Mouse (Mus musculus) thymus, postnatal 10 days (tissue): ENCODE data around the gene Rab14.

Experiments
- DNase-seq, 2 experiments: peaks; one replicate each; pipeline ENCODE4 v3.0.0; 2021; ENCODE audit warnings: low spot score in 2 of 2

Gene Rab14

GRCm38 (mm10) chr2:35200898-35201668, at the start of gene Rab14:
Gene Rab14 (minus strand): TSS chr2:35201120.
- peak; percentile 100 for DNase-seq

- no peak for DNase-seq
Observed at GRCm38 (mm10) chr2:35247763-35248162, 46.8 kb upstream of the Rab14 start.

- DNase-seq, result no peak
Observed at GRCm38 (mm10) chr2:35244241-35244640, 43.3 kb upstream of the Rab14 start.

- no peak for DNase-seq
Observed at GRCm38 (mm10) chr2:35235021-35235420, 34.1 kb upstream of the Rab14 start.

GRCm38 (mm10) chr2:35233898-35234297, 33.0 kb upstream of the Rab14 start:
- no peak for DNase-seq

GRCm38 (mm10) chr2:35232595-35233445, 31.9 kb upstream of the Rab14 start:
- DNase-seq, result peak in 1 of 2 experiments; percentile 18

- no peak for DNase-seq
Observed at GRCm38 (mm10) chr2:35231871-35232270, 31.0 kb upstream of the Rab14 start.

- DNase-seq, result no peak
Observed at GRCm38 (mm10) chr2:35230215-35230614, 29.3 kb upstream of the Rab14 start.

GRCm38 (mm10) chr2:35228145-35228544, 27.2 kb upstream of the Rab14 start:
- no peak for DNase-seq

- no peak for DNase-seq
Observed at GRCm38 (mm10) chr2:35224285-35224684, 23.4 kb upstream of the Rab14 start.

GRCm38 (mm10) chr2:35222822-35223391, 22.0 kb upstream of the Rab14 start:
- no peak for DNase-seq

GRCm38 (mm10) chr2:35218736-35219135, 17.8 kb upstream of the Rab14 start:
- no peak for DNase-seq

- DNase-seq, result no peak
Observed at GRCm38 (mm10) chr2:35216701-35217100, 15.8 kb upstream of the Rab14 start.

- DNase-seq, result no peak
Observed at GRCm38 (mm10) chr2:35215363-35215762, 14.4 kb upstream of the Rab14 start.

GRCm38 (mm10) chr2:35214881-35215358, 14.0 kb upstream of the Rab14 start:
- peak; percentile 52 to 82 for DNase-seq

- DNase-seq, result no peak
Observed at GRCm38 (mm10) chr2:35213345-35213910, 12.5 kb upstream of the Rab14 start.

- DNase-seq, result no peak
Observed at GRCm38 (mm10) chr2:35211681-35212080, 10.8 kb upstream of the Rab14 start.

- no peak for DNase-seq
Observed at GRCm38 (mm10) chr2:35208931-35209665, 8.2 kb upstream of the Rab14 start.

- DNase-seq, result no peak
Observed at GRCm38 (mm10) chr2:35208054-35208453, 7.1 kb upstream of the Rab14 start.

GRCm38 (mm10) chr2:35206761-35207160, 5.8 kb upstream of the Rab14 start:
- DNase-seq, result no peak

- DNase-seq, result no peak
Observed at GRCm38 (mm10) chr2:35203729-35204128, 2.8 kb upstream of the Rab14 start.
